Mouse (Mus musculus) gastrocnemius, postnatal 10 days (tissue): ENCODE results near the gene Prss36. TPM values are rescaled to one million over a fixed set of nuclear protein-coding genes. Genes with fewer than 3 reads are reported as not detected.
A peak's percentile ranks its signal among the peaks of the same experiment; 100 is the strongest.

Experiments used
- DNase-seq: peaks from one replicate; pipeline ENCODE4 v3.0.0; 2021; ENCODE audit warnings: mixed read lengths
- total RNA-seq, 2 experiments: library from RNA; stranded (reverse); gene quantifications; 2 replicates each; pipeline ENCODE4 v1.2.3; 2021

The Prss36 gene
- total RNA-seq, 2 experiments from 2014 or later = 6.6 to 7.9 TPM

DNA sequence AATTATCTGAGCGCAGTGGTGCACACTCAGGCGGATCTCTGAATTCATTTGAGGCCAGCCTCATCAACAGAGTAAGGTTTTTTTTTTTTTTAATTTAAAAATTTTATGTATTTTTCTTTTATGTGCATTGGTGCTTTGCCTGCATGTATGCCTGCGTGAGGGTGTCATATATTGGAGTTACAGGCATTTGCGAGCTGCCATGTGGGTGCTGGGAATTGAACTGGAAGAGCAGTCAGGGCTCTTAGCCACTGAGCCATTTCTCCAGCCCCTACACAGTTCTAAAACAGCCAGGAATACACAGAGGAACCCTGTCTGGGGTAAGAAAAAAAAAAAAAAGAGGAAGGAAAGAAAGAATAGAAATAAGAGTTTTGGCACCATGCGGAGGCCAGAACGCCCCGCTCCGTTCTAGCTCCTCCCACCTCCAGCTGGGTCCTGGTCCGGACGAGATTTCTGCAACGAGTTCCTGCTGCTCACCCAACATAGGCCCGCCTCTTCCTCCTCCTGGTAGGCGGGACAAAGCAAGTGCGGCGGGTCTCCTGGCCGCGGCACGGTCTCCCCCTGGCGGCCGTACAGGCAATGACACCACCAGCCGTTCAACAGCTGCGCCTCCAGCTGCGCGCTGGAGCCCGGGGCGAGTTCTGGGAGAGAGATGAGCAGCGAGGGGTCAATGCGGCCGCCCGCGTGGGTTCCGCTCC is 11.3 kb downstream of the Prss36 start:
- DNase-seq = peak; percentile 96

DNA sequence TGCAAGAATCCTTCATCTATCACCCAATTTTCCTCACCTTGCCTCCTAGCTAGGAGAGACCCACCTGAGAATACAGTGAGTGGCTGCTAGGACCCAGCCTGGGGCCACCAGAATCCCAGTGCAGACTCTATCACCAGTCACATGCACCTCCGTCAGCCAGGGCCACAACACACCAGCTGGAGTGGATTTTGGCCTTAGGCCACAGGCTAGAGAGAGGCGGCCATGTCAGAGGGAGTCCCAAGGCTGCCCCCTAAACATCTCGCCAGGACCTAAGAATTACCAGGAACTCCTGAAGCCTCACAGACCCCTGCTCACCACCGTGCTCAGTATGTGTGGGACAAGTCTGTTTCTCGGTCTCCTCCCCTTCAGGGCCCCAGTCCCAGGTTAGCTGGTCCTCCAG is 12.4 kb downstream of the Prss36 start:
- no peak for DNase-seq

DNA sequence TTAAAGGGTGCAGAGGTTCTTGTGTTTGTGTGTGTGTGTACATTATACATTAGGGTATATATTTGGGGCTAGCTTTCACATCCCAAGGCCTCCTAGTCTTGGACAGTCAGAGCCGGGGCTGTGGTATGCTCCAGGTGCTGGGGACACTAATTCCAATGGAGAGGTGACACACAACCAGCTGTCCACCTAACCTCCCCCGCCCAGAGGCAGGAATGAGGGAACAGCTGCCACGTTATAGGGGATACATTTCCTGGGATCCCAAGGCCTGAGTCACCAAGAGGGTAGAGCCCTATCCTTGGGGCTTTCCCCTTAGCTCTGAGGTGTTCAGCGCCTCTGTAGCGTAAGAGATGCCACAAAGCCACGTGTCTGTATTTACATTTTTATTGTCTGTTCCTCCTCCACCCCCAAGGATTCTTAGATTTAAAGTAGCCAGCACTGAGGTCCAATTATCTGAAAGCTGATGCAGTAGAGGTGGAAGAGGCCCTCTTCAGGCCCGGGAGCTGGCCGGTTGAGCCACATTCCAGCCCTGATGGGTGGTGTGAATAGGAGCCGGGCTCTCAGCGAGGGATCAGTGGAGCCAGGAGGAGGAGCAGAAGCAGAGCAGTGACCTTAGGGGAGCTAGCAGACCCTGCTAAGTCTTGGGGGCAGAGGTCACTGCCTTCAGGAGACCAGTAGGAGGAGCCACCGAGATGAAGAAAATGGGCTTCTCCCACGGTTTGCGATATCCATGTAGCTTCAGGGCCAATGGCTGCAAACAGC is 14.1 kb downstream of the Prss36 start:
- DNase-seq = no peak

DNA sequence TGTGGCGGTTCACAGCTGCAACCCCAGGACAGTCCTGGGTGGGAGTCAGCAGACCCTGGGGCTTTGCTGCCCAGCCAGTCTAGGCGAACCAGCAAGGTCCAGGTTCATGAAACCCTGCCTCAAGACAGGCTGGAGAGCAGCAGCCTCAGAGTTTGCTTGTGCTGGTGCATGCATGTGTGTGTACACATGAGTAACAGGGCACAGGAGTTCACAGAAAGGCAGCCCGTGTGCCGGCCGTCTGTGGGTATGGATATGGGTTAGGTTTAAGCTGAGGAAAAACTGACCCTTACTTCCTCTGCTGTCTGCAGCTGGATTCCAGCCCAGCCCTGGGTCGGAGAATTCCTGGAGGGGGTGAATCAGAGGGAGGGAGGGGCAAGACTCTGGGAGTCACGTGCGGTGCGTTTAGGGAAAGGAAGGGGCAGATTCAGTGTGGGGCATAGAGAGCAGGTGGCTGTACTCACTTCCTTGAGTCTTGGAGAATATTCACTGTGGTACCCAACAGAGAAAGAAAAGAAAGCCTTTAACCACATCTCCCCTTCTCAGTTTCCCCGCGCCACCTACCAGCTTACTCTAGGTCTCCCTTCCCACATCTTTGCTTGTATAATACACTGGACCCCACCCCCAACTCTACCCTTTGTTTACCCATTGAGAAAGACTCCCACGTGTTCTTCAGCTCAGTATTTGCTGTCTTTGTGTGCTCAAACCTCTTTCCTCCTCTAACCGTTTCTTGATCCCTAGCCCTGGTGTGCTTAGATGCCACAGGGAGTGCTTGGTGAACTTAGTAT is 15.0 kb downstream of the Prss36 start:
- no peak for DNase-seq

DNA sequence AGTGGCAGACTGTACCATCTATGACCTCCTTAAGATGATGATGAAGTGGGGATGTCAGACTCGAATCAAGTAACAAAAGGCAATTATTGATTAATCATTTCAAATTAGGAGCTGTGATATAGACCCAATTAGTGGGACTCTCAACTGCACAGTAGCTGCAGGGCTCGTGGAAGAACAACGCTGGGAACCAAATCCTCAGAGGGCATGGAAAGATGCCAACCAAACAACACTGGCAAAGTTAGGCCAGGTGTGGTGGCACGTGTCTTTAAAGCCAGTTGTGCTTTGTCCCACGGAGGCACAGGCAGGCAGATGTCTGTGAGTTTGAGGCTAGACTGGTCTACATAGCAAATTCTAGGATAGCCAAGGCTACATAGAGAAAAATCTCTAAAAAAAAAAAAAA is 15.9 kb downstream of the Prss36 start:
- DNase-seq = no peak

DNA sequence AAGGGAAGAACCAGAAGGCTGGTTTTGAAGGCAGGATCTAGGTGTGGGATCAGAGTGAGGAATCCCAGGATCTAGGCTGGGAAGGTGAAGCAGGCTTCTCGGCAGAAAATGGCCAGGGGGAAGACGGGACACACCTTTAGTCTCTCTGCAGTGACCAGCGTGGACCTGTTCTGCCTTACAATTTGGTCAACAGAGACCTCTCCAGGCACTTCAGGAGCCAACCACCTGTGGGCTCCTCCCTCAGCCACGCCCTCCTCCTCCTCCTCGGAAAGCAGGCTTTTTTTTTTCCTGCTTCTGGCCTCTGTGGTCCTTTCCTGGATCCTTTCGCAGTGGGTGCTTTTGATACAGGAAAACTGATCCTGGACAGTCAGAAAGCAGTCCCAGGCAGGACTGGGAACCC is 16.6 kb downstream of the Prss36 start, which contains the start of gene Prss8:
TSS of gene Prss8 (minus strand) at position 182 of the 400 bp plus-strand sequence.
- no peak for DNase-seq

DNA sequence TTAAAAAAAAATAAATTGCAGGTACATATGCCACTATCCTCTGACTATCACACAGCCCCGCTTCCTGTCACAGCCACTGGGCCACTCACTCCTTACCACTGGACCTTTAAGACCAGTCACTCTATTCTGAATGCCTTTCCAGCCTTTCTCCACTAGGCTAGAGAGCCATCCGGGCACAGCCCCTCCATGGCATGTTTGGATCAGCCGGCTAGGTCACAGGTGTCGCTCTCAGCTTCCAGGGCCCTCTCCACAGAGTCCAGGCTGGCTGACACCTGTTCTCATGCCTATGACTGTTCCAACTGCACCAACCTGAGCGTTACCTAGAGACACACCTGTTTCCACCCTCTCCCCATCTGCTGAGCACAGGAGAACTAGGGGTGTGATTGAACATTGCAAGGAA is 17.9 kb downstream of the Prss36 start:
- no peak for DNase-seq

DNA sequence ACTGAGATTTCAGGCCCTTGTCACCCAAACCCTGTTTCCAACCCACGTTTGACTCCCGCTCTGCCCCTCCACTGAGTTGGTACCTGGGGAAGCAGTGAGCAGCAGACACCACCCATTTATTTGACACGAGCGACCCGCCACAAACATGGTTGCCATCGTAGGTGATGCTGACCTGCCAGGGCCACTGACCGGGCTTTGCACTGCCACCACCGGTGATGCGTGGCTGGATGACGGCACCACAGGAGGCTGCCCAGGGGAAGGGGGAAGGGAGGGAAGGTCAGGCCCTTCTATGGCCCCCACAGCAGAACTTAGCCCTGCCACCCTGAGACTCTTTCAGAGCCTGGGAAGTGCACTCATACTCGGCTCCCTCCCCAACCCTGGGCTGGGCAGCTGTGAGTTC is 18.8 kb downstream of the Prss36 start:
- DNase-seq = no peak

DNA sequence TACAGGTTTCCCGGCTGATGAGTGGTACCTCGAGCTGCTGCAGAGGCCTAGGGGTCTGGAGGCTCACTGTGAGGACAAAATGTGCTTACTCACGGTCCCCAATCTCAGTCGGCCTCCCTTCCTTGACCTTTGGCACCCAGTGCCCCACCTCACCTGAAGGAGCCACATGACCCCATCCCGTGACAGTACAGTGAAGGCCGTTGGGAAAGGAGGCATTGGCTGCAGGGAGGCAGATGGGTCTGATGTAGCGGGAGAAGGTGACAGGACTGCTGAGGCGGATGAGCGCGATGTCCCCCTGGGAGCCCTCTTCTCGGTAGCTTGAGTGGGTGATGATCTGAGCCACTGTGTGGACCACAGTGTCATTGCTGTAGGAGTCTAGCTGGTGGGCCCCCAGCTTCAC is 19.7 kb downstream of the Prss36 start:
- no peak for DNase-seq

DNA sequence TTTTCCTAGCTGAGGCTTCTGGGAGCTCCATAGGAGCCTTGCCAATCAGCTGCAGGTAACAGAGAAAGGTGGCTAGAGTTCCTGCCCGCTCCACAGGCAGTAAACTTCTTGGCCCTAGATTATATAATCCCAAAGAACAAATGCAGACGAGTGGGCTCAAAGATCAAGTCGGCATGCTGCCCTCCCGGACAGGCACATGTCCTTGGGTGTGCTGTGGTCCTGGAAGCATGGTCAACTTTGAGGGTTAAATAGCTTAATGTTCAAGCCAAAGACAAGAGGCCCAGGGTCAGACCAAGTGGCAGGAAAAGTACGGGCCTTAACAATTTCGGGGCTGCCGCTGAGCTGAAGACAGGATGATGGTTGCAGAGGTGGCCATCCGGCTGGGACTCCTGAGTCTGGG is 20.5 kb downstream of the Prss36 start:
- no peak for DNase-seq

DNA sequence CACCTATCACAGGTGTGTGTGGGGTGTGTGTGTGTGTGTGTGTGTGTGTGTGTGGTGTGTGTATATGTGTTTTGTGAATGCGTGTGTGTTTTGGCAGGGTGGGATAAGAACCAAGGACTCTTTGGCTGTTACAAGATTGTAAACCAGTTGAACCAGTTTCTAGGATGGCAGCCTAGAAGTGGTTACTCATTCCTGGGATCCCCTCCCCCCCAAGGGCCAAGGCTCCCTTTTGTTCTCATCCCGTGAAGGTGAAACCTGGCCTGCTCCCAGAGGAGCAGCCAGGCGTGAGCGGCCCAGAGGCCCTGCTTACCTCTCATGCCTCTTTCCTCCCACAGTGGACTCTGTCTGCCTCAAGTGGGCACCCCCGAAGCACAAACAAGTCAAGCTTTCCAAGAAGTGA is 21.3 kb downstream of the Prss36 start:
- no peak for DNase-seq

DNA sequence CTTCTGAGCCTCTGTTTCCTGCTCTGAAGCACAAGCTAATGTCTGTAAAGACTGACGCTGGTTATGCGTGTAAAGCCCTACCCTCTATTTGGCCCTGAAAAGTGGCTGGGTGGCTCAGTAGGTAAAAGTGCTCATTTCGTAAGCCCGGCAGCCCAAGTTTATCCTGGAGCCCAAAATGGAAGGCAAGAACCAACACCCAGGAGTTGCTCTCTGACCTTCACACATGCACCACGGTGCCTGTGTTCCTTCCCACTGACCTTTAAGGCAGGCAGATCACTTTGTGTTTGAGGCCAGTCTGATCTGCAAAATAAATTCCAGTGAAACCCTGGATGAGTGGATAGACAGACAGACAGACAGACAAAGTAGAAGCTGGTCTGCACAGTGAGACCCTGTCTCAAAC is 22.8 kb downstream of the Prss36 start:
- DNase-seq = no peak

DNA sequence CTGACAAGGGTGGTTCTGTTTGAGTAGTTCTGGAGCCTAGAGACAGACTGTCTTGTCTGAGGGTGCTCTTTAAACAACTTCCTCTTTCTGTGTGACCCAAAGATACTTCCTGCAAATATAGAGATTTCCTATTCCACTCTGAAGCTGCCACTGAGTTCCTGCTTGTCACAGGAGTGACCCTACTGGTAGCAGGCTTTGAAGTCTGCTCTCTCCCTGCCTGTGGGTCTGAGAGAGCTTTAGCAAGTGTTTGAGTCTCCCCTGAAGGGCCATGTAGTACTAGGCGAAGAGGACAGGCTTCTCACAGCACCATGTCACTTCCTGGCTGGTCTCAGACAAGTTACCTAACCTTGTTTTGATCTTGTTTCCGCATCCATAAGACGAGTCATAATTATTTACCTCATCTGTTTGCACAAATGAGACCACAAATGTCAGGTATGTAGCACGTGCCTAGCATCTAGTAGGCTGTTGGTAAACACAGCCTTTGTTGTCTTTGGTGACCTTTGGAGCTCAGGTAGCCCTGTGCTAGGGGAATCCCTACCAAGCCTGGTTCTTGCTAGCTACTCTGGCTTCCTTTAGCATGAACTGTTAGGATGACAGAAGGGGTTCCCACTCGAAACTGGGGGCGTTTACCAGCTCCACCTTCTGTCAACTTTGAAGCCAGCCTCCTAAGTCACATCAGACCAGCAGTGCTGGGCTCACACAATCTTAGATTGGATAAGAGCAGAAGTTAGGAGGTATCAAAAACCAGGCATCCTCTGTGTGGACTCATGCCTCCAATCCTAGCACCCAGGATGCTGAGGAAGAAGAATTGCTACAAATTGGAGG is 23.9 kb downstream of the Prss36 start:
- DNase-seq = no peak

DNA sequence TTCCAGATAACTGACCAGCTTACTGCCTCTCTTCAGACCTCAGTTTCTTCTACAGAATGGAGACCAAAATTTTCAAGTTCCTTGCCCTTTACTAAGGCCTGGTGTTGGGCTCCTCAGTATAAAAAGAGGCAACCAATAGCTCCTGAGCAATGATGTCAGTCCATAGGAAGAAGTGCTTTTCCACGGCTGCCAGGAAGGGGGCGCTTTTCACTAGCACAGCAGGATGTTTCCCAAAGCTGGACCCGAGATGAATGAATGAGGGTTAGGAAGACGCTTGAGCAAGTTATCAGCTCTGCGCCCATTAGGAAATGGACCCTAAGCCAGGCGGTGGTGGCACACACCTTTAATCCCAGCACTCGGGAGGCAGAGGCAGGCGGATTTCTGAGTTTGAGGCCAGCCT is 25.0 kb downstream of the Prss36 start:
- DNase-seq = no peak

DNA sequence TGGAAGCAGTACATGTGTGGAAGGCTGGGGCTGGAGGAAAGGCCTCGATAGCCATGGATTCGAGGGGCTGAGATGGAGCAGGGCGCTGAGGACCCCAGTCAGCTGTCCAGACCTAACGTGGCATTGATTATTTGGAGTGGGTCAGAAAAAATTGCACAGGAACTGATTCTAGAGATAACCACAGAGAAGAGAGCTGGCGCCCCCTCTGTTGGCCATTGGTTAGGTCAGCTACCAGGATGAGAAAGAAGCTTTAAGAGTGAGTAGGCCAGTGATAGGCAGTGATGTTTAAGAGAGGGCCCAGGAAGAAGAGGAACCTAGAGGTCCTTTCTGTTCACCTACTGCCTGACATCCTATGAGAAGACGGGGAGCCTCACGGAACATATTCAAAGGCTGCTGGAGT is 27.2 kb downstream of the Prss36 start:
- no peak for DNase-seq

DNA sequence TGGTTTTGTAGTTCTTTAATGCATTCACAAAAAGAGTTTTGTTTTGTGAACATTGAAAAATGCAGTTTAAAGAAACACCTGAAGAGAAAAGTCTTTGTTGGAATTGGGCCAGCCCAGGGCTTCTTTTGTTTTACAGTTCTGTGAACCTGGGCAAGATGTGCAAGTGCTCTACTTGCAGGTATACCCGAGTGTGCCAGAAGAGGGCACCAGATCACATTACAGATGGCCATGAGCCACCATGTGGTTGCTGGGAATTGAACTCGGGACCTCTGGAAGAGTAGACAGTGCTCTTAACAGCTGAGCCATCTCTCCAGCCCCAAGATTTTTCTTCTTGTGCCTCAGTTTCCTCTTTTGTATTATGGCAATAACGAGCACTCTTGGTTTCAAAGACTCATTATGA is 28.3 kb downstream of the Prss36 start:
- DNase-seq = no peak

DNA sequence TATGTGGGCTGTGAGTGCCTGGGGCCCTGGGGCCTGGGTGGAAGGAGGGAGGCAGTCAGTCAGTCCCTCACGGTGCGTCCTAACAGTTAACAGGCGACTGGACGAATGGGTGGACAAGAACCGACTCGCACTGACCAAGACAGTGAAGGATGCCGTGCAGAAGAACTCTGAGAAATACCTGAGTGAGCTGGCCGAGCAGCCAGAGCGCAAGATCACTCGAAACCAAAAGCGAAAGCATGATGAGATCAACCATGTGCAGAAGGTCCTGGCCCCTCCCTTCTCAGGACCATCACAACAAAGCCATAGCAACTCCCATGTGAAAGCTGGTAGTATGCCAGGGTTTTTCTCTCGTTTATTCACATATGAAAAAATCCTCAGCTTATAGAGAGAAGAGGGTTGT is 31.2 kb downstream of the Prss36 start:
- no peak for DNase-seq

DNA sequence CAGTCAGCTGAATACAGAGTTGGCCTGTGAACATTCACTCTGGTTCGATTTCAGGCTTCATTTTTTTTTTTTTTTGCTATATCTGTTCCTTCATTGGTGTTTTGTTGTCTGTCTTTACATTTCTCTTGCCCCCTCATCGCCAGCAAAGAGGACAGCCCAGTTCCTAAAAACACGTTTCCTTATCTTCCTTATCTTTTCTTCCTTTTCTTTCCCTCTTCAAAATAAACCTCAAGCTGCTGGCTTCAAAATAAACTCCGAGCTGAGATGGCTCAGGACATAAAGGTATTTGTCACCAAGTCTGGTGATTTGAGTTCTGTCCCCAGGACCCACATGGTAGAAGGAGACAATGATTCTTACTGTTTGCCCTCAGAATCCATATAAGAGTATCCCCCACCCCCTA is 33.6 kb downstream of the Prss36 start:
- DNase-seq = no peak

DNA sequence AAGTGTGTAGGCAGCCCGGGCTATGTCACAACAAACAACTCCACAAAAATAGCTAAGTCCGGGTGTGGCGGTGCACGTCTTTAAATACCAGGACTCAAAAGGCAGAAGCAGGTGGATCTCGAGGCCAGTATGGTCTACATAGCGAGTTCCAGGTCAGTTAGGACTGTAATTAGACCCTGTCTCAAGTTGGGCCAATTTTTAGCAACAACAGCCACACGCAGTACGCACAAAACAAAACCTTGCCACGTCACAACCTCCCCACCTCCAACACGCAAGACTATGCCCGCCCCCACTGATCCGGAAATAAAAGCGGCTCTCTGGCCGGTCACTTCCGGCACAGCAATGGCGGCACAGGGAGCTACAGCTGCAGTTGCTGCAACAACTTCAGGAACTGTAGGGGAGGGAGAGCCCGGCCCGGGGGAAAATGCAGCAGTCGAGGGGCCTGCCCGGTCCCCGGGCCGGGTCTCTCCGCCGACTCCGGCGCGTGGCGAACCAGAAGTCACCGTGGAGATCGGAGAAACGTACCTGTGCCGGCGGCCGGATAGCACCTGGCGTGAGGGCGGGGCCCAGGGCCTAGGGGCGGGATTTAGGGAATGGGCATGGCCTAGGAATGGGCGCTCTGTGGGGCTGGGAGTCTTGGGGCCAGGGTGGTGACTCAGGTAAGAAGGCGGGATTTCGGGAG is 34.2 kb downstream of the Prss36 start, which contains the start of gene Kat8:
TSS of gene Kat8 (plus strand) at position 327 of the 682 bp plus-strand sequence.
- peak; percentile 83 for DNase-seq

DNA sequence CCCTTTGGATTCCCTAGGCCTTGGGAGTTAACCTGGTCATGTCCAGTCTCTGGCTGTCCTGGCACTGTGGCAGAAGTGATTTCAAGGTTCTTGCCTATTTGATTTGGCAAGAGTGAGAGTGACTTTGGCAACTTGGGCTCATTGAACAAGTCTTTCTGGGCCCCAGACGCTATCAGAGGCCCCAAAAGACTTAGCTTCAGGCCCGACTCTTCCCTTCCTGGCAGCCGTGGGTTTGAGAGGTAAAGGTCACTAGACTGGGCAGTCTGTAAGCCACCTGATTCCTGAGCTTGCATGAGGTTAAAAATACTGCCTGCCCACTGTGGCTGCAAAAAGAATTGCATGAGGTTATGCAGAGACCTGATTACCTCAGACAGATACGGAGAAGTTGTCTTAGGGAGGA is 37.9 kb downstream of the Prss36 start:
- DNase-seq = no peak

DNA sequence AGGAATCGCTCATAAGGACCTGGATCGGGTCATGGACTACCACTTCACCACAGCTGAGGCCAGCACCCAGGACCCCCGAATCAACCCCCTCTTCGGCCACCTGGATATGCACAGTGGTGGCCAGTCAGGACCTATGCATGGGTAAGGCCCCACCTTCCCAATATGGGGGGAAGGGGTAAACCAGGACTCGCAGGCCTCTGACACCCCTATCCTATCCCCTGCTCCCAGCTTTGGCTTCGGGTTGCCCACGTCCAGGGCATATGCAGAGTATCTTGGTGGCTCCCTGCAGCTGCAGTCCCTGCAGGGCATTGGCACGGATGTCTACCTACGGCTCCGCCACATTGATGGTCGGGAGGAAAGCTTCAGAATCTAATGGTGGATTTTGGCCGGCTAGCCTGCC is 38.6 kb downstream of the Prss36 start:
- no peak for DNase-seq
